Mouse (Mus musculus) embryonic facial prominence, embryonic 12.5 days (tissue): ENCODE data around the gene Retsat. TPM values are rescaled to one million over a fixed set of nuclear protein-coding genes. Genes with fewer than 3 reads are reported as not detected.
A peak's percentile ranks its signal among the peaks of the same experiment; 100 is the strongest.

ENCODE experiments used
- ATAC-seq: fragments of 200-750 bp; cut with Nextera tagmentation; 2 replicates; pipeline ENCODE4 v1.8.0; 2017; ENCODE audit not compliant: insufficient number of reproducible peaks, insufficient read depth, low FRiP score, low TSS enrichment
- H3K27ac ChIP-seq: fragments of 300-500 bp; sonication (generic); 2 replicates; pipeline ENCODE4 v1.5.1; 2016; ENCODE audit warnings: mild to moderate bottlenecking
- H3K27me3 ChIP-seq: fragments of 300-500 bp; sonication (generic); 2 replicates; pipeline ENCODE4 v1.6.1; 2016; ENCODE audit warnings: mild to moderate bottlenecking, moderate library complexity
- H3K36me3 ChIP-seq: fragments of 300-500 bp; sonication (generic); 2 replicates; pipeline ENCODE4 v1.6.1; 2016; ENCODE audit warnings: mild to moderate bottlenecking
- H3K4me1 ChIP-seq: fragments of 300-500 bp; sonication (generic); 2 replicates; pipeline ENCODE4 v1.6.1; 2016
- H3K4me2 ChIP-seq: fragments of 300-500 bp; sonication (generic); replicated peaks from 2 replicates; pipeline ENCODE4 v1.6.1; 2016; ENCODE audit warnings: mild to moderate bottlenecking, moderate library complexity
- H3K4me3 ChIP-seq: fragments of 300-500 bp; sonication (generic); 2 replicates; pipeline ENCODE4 v1.5.1; 2016; ENCODE audit warnings: mild to moderate bottlenecking
- H3K9ac ChIP-seq: fragments of 300-500 bp; sonication (generic); 2 replicates; pipeline ENCODE4 v1.6.1; 2016; ENCODE audit warnings: mild to moderate bottlenecking, moderate library complexity
- H3K9me3 ChIP-seq: fragments of 300-500 bp; sonication (generic); 2 replicates; pipeline ENCODE4 v1.6.1; 2016; ENCODE audit warnings: mild to moderate bottlenecking, moderate library complexity
- WGBS: fragments of 180-500 bp; shearing (Covaris S2); methylation state at CpG from one replicate; pipeline ENCODE4 v1.1.7; 2016; 5-methylcytosine and 5-hydroxymethylcytosine counted together
- polyA plus RNA-seq: library from polyadenylated mRNA; unstranded; fragments of >200 nt; fragmentation: Nextera tagmentation; extraction: Ambion mirVana; gene quantifications from 2 replicates; pipeline ENCODE4 v1.2.1, GENCODE M21; 2016

Gene Retsat
- polyA plus RNA-seq, 1 experiment from 2014 or later, result 9.5 TPM

DNA sequence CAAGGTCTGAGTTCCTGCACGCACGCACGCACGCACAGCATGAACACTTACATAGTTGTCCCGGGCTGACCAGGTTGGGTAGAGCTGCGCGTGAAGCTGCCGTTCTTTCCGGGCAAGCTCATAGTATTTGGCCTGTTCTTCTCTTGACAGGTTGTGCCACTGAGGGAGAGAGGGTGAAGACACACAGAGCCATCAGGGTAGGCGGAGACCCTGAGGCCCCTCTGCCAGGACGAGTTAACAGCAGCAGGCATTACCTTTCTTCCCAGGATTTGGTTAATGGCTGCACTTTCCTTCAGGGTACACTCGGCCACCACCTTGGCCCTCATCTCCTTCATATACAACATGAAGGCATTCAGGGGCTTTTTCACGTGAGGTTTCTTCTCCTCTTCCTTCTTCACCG, 32.7 kb downstream of the Retsat start:
- no peak for ATAC-seq
- WGBS, result 93% methylated on average over 14 of the region's 14 CpGs
- H3K9ac ChIP-seq, result no peak overlapping the region
- 0 out of 2 replicates have a peak, but pooled peaks cover under 1% of the 10 kb centered on the region for H3K4me1 ChIP-seq
- H3K4me3 ChIP-seq, result no peak overlapping the region
- H3K36me3 ChIP-seq, result peaks cover 70% of the 10 kb centered on the region
- no peak overlapping the region for H3K4me2 ChIP-seq
- H3K9me3 ChIP-seq, result no peaks in the 10 kb centered on the region
- H3K27me3 ChIP-seq, result no peaks in the 10 kb centered on the region
- H3K27ac ChIP-seq, result no peak overlapping the region

DNA sequence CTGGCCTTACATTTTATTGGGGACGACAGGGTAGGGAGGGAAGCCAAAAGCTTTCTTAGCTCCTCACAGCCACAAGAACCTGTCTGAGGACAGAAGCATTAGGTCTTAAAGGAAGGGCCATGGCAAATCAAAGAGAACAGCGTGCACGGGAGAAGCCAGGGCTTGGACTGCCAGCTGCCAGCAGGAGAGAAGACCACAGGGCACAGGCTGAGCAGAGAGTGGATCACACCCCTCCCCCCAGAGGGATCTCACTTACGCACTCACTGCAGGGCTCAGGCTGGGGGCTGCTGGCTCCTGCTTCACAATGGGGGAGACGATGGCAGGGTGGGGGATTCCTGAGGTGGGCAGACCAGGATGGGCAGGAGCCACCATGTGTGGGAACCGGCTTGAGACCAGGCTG, 33.4 kb downstream of the Retsat start:
- Histone ChIP-seq H3K27me3 (no peaks in the 10 kb centered on the region), H3K4me2 (no peak overlapping the region), H3K27ac (no peak overlapping the region), H3K36me3 (peaks cover 65% of the 10 kb centered on the region), H3K9ac (no peak overlapping the region), H3K4me1 (0 out of 2 replicates have a peak, but pooled peaks cover 8% of the 10 kb centered on the region), H3K4me3 (no peak overlapping the region), H3K9me3 (no peaks in the 10 kb centered on the region)
- ATAC-seq, result no peak
- WGBS, result 85% methylated on average over 6 of the region's 6 CpGs

DNA sequence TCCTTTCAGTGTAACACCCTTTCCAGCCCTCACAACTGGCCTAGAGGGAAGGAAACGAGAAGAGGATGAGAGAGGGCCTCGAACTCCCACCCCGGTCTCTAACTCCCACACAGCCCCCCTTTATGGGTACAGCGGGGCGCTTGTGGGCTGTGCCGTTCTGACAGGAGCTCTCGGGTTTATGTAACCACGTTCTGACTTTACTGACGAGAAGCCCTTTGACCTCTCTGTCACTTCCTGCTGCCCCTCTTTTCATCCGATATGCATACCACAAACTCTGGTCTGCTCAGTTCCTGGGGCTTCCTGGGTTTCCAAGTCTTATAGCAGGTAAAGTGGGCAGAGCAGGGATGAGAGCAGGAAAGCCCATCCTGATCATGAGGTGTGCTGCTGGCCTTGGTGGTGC, 36.0 kb downstream of the Retsat start:
- Histone ChIP-seq H3K36me3 (peaks cover 41% of the 10 kb centered on the region), H3K9ac (no peak overlapping the region), H3K4me1 (0 out of 2 replicates have a peak, but pooled peaks cover 8% of the 10 kb centered on the region), H3K9me3 (no peaks in the 10 kb centered on the region), H3K27ac (no peak overlapping the region), H3K4me3 (no peak overlapping the region), H3K27me3 (no peaks in the 10 kb centered on the region), H3K4me2 (no peak overlapping the region)
- WGBS, result 56% methylated on average over 10 of the region's 10 CpGs
- ATAC-seq, result no peak

DNA sequence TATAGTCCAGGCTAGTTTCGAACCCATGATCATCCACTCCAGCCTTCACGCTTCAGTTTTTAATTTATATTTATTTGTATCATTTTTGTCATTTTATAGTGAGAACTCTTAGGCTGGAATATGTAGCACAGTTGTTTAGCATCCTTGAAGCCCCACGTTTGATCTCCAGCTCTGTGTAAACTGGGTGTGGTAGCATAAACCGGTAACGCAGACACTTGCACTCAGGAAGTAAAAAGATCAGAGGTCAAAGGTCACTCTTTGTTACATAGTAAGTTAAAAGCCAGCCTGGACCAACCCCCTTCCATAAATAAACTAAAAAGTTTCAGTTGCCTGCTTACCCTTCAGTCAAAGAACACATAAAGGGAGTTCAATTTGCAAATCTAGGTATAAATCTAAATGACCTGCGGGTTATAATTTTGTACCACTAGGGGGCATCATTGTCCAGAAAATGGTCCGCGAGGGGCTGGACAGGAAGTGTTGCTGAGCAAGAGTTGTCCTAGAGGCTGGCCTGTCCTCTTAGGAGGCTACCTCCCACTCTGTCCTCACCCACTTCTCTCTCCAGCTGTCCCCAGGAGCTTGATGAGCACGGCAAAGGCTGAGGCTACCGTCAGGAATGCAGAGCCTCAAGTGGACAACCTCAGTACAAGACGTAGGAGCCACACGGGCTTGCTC, 37.6 kb downstream of the Retsat start:
- Histone ChIP-seq H3K27ac (no peak overlapping the region), H3K9me3 (no peaks in the 10 kb centered on the region), H3K4me3 (no peak overlapping the region), H3K4me2 (no peak overlapping the region), H3K27me3 (no peaks in the 10 kb centered on the region), H3K36me3 (peaks cover 25% of the 10 kb centered on the region), H3K9ac (no peak overlapping the region), H3K4me1 (0 out of 2 replicates have a peak, but pooled peaks cover 8% of the 10 kb centered on the region)
- WGBS, result 46% methylated on average over 12 of the region's 12 CpGs
- peak; percentile 65; the same call in 1 of the 2 replicates for ATAC-seq

DNA sequence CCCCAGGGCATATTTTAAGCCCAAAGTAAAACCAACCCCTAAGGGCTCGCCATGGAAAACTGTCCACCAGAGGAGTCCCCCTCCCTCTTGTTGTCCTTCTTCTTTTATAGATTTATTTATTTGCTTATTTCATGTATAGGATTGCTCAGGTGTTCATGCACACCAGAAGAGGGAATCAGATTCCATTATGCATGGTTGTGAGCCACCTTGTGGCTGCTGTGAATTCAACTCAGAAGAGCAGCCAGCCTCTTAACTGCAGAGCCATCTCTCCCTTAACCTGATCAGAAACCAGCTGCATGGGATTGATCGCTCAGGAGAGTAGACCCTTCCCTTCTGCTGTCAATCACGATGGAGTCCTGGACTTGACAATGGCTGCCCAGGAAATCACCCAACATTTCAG, 38.7 kb downstream of the Retsat start:
- H3K27me3 ChIP-seq, result no peaks in the 10 kb centered on the region
- no peak overlapping the region for H3K4me2 ChIP-seq
- H3K4me3 ChIP-seq, result no peak overlapping the region
- H3K9ac ChIP-seq, result no peak overlapping the region
- 0 out of 2 replicates have a peak, but pooled peaks cover 8% of the 10 kb centered on the region for H3K4me1 ChIP-seq
- whole genome bisulfite sequencing, result 72% methylated on average over 3 of the region's 3 CpGs
- H3K27ac ChIP-seq, result no peak overlapping the region
- no peaks in the 10 kb centered on the region for H3K9me3 ChIP-seq
- H3K36me3 ChIP-seq, result peaks cover 15% of the 10 kb centered on the region
- ATAC-seq, result no peak

DNA sequence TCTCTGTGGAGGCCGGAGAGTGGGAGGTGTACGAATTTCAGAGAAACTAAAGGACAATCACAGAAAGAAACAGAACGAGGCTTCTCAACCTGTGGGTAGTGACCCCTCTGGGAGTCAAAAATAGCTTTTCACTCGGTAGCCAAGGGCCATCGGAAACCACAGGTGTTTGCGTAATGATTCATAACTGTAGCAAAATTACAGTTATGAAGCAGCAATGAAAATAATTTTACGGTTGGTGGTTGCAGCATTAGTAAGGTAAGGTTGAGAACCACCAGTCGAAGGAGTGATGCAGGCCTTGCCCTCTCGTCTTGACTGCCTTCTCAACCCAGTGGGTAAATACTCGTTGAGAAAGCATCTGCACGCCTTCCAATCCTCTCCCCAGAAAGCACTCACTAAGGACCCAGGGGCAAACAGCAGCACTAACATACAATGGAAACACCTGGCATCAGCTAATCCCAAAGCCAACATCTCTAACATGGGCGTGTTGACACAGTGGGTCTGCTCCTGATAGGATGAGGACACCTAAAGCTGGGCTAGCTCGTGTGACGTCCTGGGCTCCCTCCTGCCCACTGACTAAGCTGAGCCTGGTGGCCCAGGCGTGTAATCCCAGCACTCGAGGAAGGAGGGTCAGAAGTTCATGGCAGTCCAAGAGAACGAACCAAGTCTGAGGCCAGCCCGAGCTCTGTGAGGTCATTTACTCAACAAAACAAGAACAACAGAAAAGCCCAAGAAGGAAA, 43.1 kb downstream of the Retsat start:
- H3K36me3 ChIP-seq, result no peaks in the 10 kb centered on the region
- ATAC-seq, result no peak
- H3K4me1 ChIP-seq, result 0 out of 2 replicates have a peak, but pooled peaks cover 3% of the 10 kb centered on the region
- no peak overlapping the region for H3K9ac ChIP-seq
- H3K27ac ChIP-seq, result no peak overlapping the region
- H3K4me2 ChIP-seq, result no peak overlapping the region
- no peak overlapping the region for H3K4me3 ChIP-seq
- 78% methylated on average over 18 of the region's 18 CpGs for WGBS
- no peaks in the 10 kb centered on the region for H3K9me3 ChIP-seq
- no peaks in the 10 kb centered on the region for H3K27me3 ChIP-seq

DNA sequence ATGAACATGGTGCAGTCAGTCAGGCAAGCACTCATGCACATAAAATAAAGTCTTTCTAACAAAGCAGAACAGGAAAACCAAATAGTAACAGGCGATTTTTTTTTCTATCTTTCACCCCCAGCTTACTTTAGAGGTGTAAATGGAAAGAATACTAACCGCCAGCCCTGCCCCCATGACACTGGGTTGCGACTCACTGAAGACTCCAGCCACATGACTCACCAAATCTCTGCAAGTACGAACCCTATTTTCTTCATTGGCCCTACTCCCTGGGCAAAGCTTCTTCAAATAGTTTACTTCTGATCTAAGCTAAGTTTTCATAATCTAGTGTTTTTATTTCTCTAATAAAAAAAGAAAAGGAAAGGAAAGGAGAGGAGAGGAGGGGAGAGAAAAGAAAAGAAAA, 46.3 kb downstream of the Retsat start:
- Histone ChIP-seq H3K4me3 (no peak overlapping the region), H3K4me2 (no peak overlapping the region), H3K36me3 (peaks cover 4% of the 10 kb centered on the region; the same call in 1 of the 2 replicates), H3K9me3 (no peaks in the 10 kb centered on the region), H3K4me1 (peaks cover 15% of the 10 kb centered on the region), H3K27ac (no peak overlapping the region), H3K27me3 (no peaks in the 10 kb centered on the region), H3K9ac (no peak overlapping the region)
- ATAC-seq, result no peak
- WGBS, result 88% methylated on average over 4 of the region's 4 CpGs

DNA sequence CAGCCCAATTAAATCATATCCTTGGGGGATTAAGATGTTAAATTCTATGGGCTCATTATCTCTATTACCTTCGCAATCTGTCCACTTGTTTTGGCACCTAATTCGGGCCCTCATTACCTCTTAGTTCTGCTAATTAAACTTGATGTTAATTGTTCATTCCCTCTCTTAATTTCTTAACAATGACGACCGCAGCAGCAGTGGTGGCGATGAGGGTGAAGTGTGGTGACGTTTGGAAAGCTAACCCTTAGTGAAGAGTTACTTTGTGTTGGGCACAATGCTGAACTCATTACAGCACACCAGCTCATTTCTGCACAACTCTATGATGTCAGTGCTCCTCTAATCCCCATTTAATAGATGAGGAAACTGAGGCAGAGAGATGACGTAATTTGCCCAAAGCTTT, 47.1 kb downstream of the Retsat start:
- Histone ChIP-seq H3K4me2 (no peak overlapping the region), H3K4me1 (peaks cover 16% of the 10 kb centered on the region), H3K27ac (no peak overlapping the region), H3K9me3 (no peaks in the 10 kb centered on the region), H3K36me3 (peaks cover 4% of the 10 kb centered on the region; the same call in 1 of the 2 replicates), H3K4me3 (no peak overlapping the region), H3K9ac (no peak overlapping the region), H3K27me3 (no peaks in the 10 kb centered on the region)
- 69% methylated on average over 7 of the region's 7 CpGs for WGBS
- no peak for ATAC-seq

DNA sequence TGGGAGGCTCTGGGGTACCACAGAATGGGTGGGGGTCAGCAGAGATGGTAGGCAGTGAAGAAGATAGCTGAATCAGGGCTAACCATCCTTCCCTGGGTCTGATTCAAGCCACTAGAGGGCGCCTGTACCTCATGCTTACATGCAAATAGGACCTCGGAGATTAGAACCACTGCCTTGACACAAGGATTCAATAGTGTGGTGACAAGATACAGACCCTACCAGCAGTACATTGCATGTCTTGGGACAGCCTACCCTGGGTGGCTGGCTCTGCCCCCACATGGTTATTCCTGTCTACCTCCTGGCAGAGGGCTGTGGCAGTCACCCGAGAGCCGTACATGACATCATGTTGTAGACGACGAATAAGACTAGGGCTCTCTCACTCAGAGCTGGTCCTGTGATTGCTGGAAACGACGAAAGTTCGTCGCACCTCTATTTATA, 49.1 kb downstream of the Retsat start:
- peak overlapping the region; percentile 43; the same call in 1 of the 2 replicates for H3K27ac ChIP-seq
- ATAC-seq, result no peak
- peaks cover 21% of the 10 kb centered on the region for H3K4me1 ChIP-seq
- H3K36me3 ChIP-seq, result peaks cover 4% of the 10 kb centered on the region; the same call in 1 of the 2 replicates
- no peaks in the 10 kb centered on the region for H3K9me3 ChIP-seq
- WGBS, result 59% methylated on average over 10 of the region's 10 CpGs
- no peak overlapping the region for H3K4me3 ChIP-seq
- H3K27me3 ChIP-seq, result no peaks in the 10 kb centered on the region
- H3K9ac ChIP-seq, result no peak overlapping the region
- no peak overlapping the region for H3K4me2 ChIP-seq

DNA sequence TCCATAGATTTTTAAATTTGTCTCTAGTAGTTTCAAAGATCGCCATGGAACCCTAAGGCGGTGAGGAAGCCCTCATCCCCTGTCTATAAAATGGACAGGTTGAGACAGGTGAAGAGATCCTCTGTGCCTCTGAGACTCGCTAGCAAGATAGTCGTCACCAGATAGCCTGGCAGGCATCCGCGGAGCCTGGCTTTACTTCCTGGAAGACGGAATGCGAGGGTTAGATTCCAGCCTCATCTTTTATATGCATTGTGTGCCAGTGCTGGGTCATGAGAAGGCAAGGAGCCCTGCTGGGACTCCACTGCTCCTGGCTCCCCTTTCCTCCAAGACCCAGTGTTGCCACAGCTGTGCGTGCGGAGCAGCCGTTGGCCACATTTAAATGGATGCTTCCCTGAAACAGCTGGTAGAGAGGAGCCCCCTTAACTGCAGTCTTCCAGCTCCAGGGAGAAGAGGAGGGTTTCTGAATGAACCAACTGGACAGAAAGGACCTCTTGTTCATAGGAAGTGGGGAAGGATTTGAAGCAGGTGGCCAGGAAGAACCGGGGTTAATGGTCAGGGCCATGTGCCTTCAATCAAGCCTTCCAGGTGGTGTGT, 49.8 kb downstream of the Retsat start:
- Histone ChIP-seq H3K36me3 (peaks cover 6% of the 10 kb centered on the region; the same call in 1 of the 2 replicates), H3K9ac (no peak overlapping the region)

DNA sequence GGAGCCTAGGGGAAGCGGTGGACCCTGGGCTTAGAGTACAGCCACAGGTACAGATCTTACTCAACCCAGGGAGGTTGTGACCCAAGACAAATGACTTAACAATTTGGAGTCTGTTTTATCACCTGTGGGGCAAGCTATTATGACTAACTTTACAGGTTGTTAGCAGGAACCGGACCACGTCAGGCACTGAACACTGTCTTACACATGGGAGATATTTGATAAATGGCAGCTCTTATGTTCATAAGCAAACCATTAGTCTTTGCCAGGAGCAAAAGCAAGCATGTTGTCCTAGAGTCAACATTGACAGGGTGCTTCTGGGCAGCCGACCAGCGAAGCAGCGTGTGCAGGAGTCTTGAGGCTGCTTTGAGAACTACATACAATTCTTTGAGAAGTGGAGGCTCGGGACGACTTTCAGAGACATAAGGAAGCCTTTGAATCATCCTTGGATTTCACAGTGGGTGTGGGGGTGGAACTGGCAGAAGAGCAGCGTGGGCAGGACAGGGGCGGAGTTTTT, 52.1 kb downstream of the Retsat start:
- Histone ChIP-seq H3K9ac (no peak overlapping the region), H3K4me1 (peaks cover 42% of the 10 kb centered on the region), H3K9me3 (no peaks in the 10 kb centered on the region), H3K4me2 (no peak overlapping the region), H3K27ac (peak overlapping the region; percentile 26; the same call in 1 of the 2 replicates), H3K4me3 (no peak overlapping the region), H3K27me3 (no peaks in the 10 kb centered on the region), H3K36me3 (peaks cover 6% of the 10 kb centered on the region; the same call in 1 of the 2 replicates)
- no peak for ATAC-seq
- WGBS, result 68% methylated on average over 10 of the region's 10 CpGs

More for the DNA sequence above, 49.8 kb downstream of the Retsat start:
- ATAC-seq, result no peak
- Histone ChIP-seq H3K27me3 (no peaks in the 10 kb centered on the region), H3K9me3 (no peaks in the 10 kb centered on the region), H3K4me2 (no peak overlapping the region), H3K27ac (peak overlapping the region; percentile 43; the same call in 1 of the 2 replicates), H3K4me3 (no peak overlapping the region), H3K4me1 (peaks cover 21% of the 10 kb centered on the region)
- 41% methylated on average over 12 of the region's 12 CpGs for WGBS
